Mouse (Mus musculus) erythroid progenitor cell, adult 5-6 weeks (primary cell): ENCODE results near the gene Prkcz. TPM values are rescaled to one million over a fixed set of nuclear protein-coding genes. Genes with fewer than 3 reads are reported as not detected.
A peak's percentile ranks its signal among the peaks of the same experiment; 100 is the strongest.

Experiments used
- ATAC-seq: replicated peaks from 2 replicates; pipeline ENCODE4 v1.8.0; 2016; ENCODE audit warnings: moderate number of reproducible peaks, mild to moderate bottlenecking, moderate TSS enrichment, inconsistent platforms; ENCODE audit not compliant: poor library complexity, low FRiP score, severe bottlenecking
- total RNA-seq, 2 experiments: library from RNA; stranded (forward) in 1 of 2; stranded (reverse) in 1 of 2; fragments of 150-400 nt in 1 of 2; fragments of 186-747, 209-891 nt in 1 of 2; gene quantifications; 2 replicates each; pipeline versions ENCODE4 v1.2.3 to v1.2.4; 2015 to 2017; ENCODE audit warnings: low replicate concordance in 2 of 2

Prkcz gene
- total RNA-seq, 2 experiments from 2014 or later = 12.2 TPM; not detected in 1

DNA sequence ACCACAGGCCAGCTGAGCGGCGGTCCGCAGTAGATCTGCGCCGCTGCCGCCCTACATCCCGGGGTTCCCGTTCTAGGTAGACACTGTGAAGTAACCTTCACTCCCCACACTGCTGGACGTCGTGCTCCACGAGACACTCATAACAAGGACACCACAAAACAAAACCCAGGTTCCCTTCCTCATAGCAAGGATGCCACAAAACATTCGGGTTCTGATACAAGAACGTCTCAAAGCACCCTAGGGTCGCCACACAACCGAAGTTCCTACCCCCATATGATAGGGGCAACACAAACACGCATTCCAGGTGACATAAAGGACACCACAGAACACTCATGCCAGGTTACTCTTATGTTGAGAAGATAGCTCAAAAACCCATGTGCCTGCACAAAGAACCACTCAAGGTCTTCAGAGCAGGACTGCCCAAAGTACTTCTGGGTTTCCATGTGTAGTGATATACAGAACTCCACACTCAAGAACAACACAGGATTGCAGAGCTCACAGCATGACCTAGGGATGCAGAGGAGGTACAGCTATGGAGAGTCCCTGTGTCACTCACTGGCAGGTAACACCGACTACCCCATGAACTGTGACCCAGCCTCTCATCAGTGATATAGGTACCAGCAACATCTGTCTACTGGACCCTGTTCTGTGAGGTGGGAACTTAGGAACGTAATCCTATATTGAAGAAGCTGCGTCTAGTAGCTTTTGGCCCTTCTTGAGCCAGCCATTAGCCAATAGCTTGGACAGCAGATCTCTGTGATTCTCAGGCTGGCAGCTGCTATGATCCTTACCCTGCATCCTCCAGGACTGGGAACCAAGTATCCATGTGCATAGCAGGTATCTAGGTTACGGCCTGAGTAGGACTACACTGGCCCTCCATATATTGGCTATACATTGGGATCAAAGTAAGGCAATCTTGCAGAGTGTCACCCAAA, 137.3 kb downstream of the Prkcz start:
- ATAC-seq = no peak

DNA sequence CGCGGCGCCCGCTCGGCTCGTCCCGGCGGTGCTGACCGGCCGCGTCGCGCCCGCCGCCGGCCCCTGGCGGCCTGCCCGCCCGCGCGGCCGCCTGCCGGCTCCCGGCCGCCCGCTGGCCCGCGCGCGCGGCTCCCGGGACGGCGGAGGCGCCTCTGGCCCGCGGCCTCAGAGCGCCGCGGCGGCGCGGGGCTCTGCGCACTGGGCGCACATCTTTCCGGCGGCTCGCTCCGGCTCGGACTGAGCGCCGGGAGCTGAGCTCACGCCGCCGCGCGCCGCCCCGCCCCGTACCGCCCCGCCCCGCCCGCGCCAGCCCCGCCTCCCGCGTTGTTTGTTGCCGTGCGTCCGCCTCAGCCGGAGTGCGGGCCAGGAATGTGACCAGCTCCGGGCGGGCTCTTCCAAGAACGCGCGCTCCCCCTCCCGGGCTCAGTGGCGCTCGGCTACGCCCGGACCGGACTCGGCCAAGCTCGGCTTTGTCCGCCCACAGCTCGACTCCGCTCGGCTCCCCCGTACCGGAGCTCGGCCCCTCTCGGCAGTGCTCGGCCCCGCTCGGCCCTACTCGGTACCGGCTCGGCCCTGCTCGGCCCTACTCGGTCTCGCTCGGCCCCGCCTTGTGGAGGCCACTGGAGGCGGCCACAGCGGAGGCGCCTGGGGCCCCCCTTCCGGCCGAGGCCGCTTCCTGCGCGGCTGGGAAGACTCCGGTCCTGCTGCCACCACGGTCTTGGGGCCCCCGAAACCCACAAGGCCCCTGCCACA, 138.1 kb downstream of the Prkcz start:
- ATAC-seq = peak; percentile 87

DNA sequence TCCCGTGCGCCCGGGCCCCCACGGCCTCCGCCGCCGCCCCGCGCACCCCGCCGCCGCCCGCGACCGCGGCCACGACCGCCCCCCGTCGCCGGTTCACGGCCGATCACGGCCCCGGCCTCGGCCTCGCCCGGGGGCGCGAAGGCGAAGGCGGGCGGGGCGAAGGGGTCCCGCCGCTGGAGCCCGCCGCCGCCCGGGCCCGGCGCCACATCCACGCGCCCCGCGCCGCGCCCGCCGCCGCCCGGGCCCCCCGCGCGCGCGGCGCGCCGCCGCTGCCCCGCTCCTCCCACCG, 138.7 kb downstream of the Prkcz start, which contains the start of gene Ski:
Gene Ski, minus strand, starts transcription at position 41 of the 289 bp plus-strand sequence.
- ATAC-seq = no peak

DNA sequence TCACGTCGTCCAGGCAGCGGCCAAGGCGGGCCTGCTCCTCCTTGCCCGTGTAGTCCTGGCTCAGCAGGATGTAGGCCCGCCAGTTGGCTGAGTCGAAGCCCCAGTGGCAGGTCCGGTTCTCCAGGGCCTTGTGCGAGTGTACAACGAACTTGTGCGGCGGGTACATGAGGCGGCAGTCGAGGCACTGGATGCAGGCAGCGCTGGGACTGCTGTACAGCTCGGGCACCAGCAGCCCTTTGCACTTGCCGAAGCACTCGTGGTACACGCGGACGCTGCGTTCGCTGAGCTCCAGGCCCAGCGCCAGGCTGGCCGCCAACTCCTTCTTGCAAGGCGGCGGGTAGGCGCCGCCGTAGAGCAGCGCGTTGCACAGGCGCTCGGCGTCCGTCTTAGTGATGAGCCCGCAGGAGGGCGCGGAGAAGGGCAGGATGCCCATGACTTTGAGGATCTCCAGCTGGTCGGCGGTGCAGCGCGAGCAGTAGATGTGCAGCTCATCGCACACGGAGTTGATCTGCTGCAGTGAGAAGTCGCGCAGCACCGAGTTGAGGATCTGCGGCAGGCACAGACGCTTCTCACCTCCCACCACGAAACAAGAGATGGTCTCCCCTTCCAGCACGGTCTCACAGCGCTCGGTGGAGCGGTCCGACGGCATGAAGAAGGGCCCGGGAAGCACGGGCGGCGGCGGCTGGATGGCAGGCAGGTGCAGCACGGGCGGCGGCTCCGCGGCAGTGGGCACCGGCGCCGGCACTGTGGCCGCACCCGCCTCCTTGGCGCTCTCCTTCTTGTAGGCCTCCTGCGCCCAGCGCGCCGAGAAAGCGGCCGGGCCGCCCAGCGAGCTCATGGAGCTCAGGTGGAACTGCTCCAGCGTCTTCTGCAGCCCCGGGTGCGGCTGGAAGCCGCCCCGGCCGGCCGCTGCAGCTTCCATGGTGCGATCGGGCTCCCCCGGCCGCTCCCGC, 139.3 kb downstream of the Prkcz start:
- ATAC-seq = no peak

DNA sequence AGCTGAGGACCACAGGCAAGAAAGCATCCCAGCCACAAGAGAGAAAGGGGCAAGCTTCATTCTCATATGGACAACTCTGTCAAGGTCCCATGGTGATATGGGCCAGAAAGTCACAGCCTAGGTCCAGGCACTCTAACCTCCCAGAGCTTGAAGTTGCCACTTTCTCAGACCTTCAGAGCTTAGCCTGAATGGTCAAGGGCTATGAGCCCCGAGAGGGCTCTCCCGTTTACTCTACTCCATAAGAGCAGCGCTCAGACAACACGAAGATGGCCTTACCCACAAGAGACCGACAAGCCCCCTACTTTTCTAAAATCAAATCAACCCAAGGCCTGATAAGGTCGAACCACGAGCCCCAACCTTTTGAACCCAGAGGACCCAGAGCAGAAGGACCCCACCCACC, 140.1 kb downstream of the Prkcz start:
- no peak for ATAC-seq

DNA sequence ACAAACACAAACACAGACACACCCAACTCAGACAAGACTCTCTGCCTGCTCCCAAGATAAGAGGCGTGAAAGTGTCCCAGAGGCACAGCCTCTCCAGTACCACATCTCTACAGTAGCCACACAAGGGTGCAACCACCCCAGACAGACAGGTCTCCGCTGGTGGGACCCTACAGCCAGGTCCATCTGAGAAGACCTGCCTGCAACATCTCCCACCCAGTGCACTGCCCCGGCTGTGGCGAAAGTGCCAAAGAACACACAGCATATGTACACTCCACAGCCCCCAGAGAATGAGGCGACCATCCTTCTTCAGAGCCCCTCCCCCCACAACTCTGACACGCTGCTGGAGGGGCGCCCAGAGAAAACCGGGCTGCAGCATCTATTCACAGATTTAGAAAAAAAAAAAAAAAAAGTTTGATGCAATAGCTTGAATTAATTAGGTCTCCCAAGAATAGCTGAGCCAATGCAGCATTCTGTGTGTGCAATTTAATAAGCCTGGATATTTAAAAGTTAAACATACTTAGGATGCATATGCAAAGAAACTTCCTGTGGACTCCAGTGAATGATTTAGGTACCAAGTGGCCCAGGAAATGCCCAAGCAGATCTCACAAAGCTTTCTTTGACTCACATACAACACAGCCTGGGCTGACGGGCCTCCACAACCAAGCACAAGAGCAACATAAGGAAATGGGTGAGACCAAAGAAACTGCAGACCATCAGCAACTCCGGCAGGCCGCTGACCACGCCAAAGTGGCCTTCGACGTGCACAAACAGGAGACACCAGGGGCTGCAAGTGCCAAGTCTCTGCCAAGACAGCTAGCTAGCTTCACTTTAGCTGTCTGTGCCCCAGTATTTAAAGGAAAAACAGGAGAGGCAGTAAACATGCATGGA, 140.7 kb downstream of the Prkcz start:
- ATAC-seq = no peak

DNA sequence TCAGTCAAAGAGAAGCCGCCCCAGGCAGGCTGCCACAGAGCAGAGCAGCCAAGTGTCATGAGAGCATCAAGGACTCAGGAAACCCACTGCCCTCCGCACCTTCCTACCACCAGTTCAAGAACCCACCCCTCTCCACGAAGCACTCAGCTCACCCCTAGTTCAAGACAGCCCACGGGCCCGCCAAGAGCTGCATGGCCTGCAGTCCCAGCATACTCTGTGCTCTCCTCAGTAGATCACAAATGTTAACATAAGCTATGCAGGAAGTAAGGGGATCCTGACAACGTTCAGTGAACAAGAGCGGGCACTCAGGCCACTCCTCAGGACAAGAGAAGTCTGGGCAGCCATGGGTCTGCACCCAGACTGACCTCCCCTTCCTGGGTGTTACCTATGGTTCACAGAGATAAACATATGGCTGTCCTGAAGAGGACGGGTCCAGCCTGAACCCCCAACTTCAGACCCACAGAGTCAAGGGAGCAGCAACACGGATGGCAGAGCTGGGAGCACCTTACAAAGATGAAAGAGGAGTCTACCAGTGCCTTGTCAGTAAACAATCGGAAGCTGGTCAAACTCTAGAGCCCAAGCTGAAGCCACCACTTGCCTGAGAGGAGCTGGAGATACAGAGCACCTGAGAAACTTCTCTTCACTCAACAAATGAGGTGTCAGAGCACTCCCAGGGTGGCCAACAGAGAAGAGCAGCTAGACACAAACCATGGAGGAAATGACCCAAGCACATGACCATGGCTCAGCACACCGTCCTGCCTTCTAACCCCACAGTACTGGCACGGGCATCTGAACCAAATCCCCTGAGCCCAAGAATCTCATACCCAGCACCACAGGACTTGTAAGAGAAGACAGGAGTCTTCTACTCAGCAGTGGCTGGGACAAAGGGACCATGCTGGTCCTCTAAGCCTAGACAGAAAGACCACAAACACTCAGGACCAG, 141.6 kb downstream of the Prkcz start:
- ATAC-seq = no peak

DNA sequence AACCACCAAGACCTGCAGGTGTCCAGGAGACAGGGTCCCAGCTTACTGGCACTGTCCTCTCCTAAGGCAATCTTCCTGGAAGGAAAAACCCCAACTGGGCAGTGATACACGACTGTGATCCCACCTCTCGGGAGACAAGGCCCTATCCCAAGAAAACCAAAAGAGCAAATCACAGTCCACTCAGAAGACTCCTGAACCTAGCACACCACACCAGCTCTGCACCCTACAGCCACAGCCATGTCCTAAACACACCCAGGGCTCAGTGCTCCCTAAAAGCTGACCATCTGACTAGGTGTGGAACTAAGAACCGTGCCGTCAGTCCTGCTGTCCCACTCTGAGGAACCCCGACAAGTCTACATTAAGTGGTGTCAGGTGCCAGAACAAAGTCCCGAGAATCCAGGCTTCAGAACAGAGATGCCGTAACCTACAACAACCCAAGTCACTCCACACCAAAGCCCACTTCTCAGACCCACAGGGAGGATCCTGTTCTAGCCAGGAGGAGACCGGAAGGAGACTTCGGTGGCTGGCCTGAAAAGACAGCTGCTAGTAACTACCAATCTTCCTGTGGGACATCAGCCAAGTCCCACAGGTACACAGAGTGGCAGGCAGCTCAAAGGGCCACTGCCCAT, 142.9 kb downstream of the Prkcz start:
- ATAC-seq = no peak

DNA sequence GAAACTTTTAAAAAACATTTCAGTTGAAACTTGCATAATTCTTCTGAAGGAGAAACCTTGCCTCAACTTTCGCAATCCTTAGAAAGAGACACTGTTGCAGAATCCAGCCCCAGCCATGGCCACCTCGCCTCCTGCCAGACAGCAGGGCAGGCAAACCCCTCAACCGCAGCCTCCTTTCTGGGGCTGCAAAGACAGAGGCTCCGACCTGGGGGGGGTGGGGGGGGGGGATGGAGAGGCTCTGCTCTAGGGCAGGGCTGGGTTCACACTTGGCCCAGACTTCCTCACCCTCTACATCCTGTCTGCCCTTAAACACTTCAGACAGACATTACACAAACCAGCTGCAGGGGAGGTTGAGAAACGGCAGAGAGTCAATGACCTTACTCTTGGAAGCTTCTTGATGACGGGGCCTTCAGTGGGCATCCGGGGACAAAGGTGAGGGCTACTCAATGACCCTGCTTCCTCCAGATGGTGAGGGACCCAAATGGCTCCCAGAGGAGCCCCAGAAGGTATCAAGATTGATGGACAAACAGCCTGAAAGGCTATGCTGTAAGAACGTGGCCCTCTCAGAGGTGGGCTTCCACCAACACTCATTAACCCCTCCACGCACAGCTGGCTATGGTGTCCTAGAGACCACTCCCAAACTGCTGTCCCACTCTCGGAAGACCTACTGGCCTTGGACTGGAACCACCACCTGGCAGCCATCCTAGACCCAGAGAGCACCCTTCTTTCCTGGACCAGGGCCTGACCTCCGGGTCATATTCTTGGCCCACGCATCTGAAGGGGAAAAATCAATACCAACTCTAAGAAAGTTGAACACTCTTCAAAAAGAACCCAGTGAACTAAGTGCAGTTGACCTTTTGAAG, 143.7 kb downstream of the Prkcz start:
- ATAC-seq = no peak

DNA sequence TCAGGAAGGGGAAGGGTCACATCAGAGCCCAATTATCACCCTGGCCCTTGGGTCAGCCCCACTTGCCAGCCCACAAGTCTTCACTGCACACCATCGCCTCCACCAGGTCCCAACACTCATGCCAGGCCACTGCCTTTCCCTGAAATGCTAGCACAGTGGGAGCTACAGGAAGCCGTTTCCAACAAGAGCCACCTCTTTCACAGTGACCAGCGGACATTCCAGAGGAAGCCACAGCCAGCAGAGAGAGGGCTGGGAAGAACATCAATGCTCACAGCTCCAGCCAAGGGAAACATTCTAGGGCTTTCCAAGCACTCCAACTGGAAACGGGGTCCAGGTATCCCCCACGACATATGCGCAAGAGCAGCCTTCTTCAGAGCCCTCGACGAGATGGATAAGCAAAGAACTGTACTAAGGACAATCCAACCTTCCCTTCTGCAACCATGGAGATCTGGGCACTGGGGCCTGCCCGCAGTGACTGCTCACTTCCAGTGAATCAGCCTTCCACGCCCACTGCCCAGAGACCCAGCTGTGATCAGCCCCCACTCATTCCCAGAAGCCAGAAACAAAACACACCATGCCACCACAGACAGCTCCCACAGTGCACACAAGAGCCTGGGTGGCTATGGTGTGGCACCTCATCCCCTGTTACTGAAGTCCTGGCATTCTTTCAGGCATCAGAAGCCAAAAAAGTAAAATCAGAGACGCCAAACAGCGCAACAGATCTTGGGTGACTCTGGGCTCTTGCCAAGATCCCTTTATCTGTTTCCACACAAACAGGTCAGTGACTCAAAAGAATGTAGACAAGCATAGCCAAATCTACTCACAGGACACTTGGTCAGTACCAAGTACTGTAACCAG, 145.2 kb downstream of the Prkcz start:
- no peak for ATAC-seq

DNA sequence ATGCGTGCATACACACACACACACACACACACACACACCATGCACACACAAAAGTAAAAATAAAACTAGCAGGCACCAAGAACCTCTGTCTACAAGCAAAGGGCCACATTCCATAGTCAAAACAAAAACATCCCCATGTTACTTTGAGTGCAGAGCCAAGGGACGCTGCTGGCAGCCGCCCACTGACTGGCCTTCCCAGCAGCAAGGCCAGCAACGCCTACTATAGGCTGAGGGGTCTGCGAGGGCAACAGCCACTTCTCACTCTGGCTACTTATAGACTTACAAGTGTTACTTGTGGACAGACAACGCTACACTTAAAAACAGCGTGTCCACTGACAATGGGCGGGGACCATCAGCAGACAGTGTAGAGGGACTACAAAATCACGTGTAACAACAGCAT, 146.0 kb downstream of the Prkcz start:
- no peak for ATAC-seq

DNA sequence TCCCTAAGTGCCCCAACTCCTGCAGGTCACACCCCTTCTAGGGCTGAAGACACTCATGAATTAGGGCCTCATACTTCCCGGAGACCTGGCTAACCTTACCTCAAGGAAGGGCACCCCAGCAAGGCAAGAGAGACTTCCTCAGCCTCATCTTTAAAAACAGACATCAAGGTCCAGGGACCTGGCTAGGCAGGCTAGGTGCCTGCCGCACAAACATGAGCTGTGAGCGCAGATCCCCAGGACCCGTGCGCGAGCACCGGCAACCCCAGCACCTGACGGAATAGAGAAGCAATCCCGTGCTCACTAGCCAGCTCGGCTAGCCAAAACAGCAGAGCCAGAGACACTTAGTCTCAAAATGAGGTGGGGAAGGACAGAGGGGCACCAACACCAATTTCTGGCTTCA, 146.4 kb downstream of the Prkcz start:
- ATAC-seq = no peak

DNA sequence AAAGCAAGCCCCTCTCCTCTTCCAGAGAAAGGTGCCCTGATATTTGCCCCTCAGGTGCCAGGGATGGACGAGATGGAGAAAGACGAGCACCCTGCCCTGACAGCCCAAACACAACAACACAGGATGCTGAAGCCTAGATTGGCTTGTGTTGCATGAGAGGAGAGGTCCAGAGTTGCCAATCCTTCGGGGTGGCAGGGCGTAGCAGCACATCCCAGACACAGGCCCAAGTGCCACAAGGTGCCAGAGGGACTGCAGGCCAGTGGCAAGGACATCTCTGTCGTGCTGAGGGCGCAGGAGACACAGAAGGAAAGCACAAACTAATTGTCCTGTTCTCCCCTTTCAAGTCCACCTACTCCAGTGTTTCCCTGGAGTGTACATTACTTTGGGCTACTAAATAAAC, 147.0 kb downstream of the Prkcz start:
- ATAC-seq = no peak

DNA sequence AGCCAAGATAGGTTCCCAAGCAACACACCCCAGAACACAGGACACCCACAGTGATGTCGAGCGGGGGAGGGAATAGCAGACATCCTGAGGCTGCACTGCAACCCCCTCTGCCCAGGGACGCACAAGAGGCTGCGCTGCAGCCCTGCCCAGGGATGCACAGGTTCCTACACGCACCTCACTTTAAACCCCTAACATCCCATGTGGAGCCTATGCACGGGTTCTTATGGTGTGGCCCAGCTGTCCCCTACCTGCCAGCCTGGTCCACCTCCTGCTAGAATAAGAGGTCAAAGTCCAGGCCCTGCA, 147.5 kb downstream of the Prkcz start:
- ATAC-seq = no peak

DNA sequence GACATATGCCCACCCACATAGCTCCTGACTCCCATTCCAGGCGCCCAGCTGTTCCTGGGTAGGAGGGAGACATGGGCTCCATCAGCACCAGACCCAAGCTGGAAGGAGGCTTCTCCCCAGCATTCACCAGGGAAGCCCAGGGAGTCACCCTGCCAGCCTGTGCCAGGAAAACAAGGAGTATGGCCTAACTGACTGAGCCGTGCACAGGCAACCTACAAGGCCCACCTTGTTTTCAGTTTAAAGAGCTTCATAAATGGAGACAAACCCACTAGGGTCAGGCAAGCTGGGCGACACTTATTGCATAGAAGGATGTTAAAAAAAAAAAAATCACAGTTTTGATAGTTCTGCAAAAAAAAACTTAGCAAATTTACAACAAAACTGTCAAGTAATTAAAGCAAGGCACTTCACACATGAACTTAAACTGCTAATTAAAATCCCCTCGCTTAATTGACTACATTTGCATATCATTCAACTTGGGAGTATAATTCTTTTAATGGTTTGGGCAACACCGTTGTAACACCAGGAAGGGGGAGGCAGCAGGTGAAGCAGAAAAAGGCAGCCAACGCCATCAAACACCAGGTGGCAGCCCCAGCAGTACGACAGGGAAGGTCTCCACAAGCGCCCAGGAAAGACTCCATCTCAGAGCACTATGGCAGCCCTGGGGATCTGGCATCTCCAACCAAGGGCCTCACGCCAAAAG, 148.0 kb downstream of the Prkcz start:
- no peak for ATAC-seq
